Mouse (Mus musculus) Patski (cell line): ENCODE data around the gene Gm3417. TPM values are rescaled to one million over a fixed set of nuclear protein-coding genes. Genes with fewer than 3 reads are reported as not detected.
"Not testable (repeated sequence)": the region's sequence is repeated elsewhere in the genome, so short reads cannot be mapped to it uniquely, and the experiment has no call there.

Source experiments
- ATAC-seq: fragments of 100-300 bp; one replicate; pipeline ENCODE4 v1.8.0; 2021
- CTCF ChIA-PET: fragments of 350-600 bp; sonication (Branson Sonifier 250); formaldehyde crosslinking; loops from one replicate; lab custom pipeline; 2022; ENCODE audit warnings: inconsistent platforms; lab: Charles Lee
- POLR2A ChIA-PET: fragments of 350-600 bp; sonication (Branson Sonifier 250); formaldehyde crosslinking; loops from one replicate; lab custom pipeline; 2022; ENCODE audit warnings: antibody characterized with exemption, inconsistent platforms; lab: Charles Lee
- DNase-seq: peaks from one replicate; pipeline ENCODE4 v3.0.0-alpha.2; 2011; ENCODE audit warnings: low read depth, low spot score
- H3K27me3 ChIP-seq: fragments of 371-371 bp; one replicate; pipeline ENCODE4 v1.5.1; 2021
- CTCF ChIP-seq: fragments of 100-300 bp; IDR thresholded peaks from one replicate; pipeline ENCODE4 v1.5.1; 2021
- in situ Hi-C: fragments of 300-500 bp; cut with MboI; formaldehyde crosslinking; loops from 3 replicates; pipeline ENCODE4 v1.11.1; 2018; ENCODE audit warnings: low pct_unique_long_range_greater_than_20kb, mixed read lengths
- polyA plus RNA-seq: library from polyadenylated mRNA; unstranded; gene quantifications from one replicate; pipeline ENCODE4 v1.2.3, GENCODE M21; 2021

The Gm3417 gene
- polyA plus RNA-seq, 1 experiment from 2014 or later: not detected

- DNase-seq: peak; percentile 86
- no peaks in the 10 kb centered on the region for H3K27me3 ChIP-seq
- CTCF ChIA-PET: interaction anchor here (0.8 kb wide), 1 partner anchor 382 kb away, joined by 3 read pairs; no protein-coding TSS in a partner anchor
- TF ChIP-seq CTCF: no peak
- peak; percentile 95 for ATAC-seq
- POLR2A ChIA-PET: interaction anchor here (1.0 kb wide), 1 partner anchor 9 kb away, joined by 4 read pairs; no protein-coding TSS in a partner anchor
- in situ Hi-C loops: no loop called here
These were observed 35.4 kb downstream of the Gm3417 start, which contains the start of the genes Wdr27 and 1600012H06Rik for GRCm38 (mm10) chr17:14943009-14943728. TSS of gene Wdr27 (minus strand) at chr17:14943158. TSS of gene 1600012H06Rik (plus strand) at chr17:14943184.

GRCm38 (mm10) chr17:14942181-14942580 is 36.4 kb downstream of the Gm3417 start:
- ATAC-seq, H3K27me3 ChIP-seq, in situ Hi-C loops, CTCF ChIA-PET, DNase-seq: not testable (repeated sequence)
- POLR2A ChIA-PET: interaction anchor here (0.5 kb wide), 1 partner anchor 739 kb away, joined by 4 read pairs; no protein-coding TSS in a partner anchor

- no peak for TF ChIP-seq CTCF
- no peaks in the 10 kb centered on the region for H3K27me3 ChIP-seq
- CTCF ChIA-PET: no interaction called here
- POLR2A ChIA-PET: no interaction called here
- no peak for DNase-seq
- in situ Hi-C loops: no loop called here
- ATAC-seq: no peak
These were observed 42.6 kb downstream of the Gm3417 start for GRCm38 (mm10) chr17:14935841-14936605.

- ATAC-seq, DNase-seq, CTCF ChIA-PET, POLR2A ChIA-PET, in situ Hi-C loops, H3K27me3 ChIP-seq: not testable (repeated sequence)
These were observed 43.3 kb downstream of the Gm3417 start for GRCm38 (mm10) chr17:14935280-14935679.

GRCm38 (mm10) chr17:14931469-14931868 is 47.1 kb downstream of the Gm3417 start:
- no peak for ATAC-seq
- TF ChIP-seq CTCF: no peak
- in situ Hi-C loops: no loop called here
- ChIA-PET POLR2A (interaction anchor here (0.6 kb wide), 1 partner anchor 241 kb away, joined by 3 read pairs; no protein-coding TSS in a partner anchor), CTCF (no interaction called here)
- no peak for DNase-seq
- H3K27me3 ChIP-seq: peaks cover 3% of the 10 kb centered on the region

- POLR2A ChIA-PET: no interaction called here
- peaks cover 3% of the 10 kb centered on the region for H3K27me3 ChIP-seq
- no peak for ATAC-seq
- DNase-seq: no peak
- TF ChIP-seq CTCF: no peak
- CTCF ChIA-PET: no interaction called here
- in situ Hi-C loops: no loop called here
These were observed 47.9 kb downstream of the Gm3417 start for GRCm38 (mm10) chr17:14930697-14931096.

GRCm38 (mm10) chr17:14928631-14929030 is 50.0 kb downstream of the Gm3417 start:
- peaks cover 7% of the 10 kb centered on the region for H3K27me3 ChIP-seq
- ChIA-PET CTCF (interaction anchor here (0.7 kb wide), 1 partner anchor 10 kb away, joined by 3 read pairs; no protein-coding TSS in a partner anchor), POLR2A (no interaction called here)
- no peak for DNase-seq
- TF ChIP-seq CTCF: no peak
- in situ Hi-C loops: no loop called here
- no peak for ATAC-seq

GRCm38 (mm10) chr17:14927644-14928218 is 50.9 kb downstream of the Gm3417 start:
- no peak for ATAC-seq

GRCm38 (mm10) chr17:14921582-14921981 is 57.0 kb downstream of the Gm3417 start:
- CTCF ChIA-PET: no interaction called here
- ATAC-seq (no peak), DNase-seq (no peak)
- in situ Hi-C loops: no loop called here
- peaks cover 37% of the 10 kb centered on the region for H3K27me3 ChIP-seq
- POLR2A ChIA-PET: no interaction called here
- no peak for TF ChIP-seq CTCF

More at GRCm38 (mm10) chr17:14927644-14928218, 50.9 kb downstream of the Gm3417 start:
- in situ Hi-C loops: no loop called here
- ChIA-PET CTCF (no interaction called here), POLR2A (no interaction called here)
- no peak for DNase-seq
- no peak for TF ChIP-seq CTCF
- peaks cover 8% of the 10 kb centered on the region for H3K27me3 ChIP-seq

GRCm38 (mm10) chr17:14917866-14918265 is 60.7 kb downstream of the Gm3417 start:
- CTCF ChIA-PET: interaction anchor here (1.2 kb wide), 1 partner anchor 629 kb away, joined by 3 read pairs; no protein-coding TSS in a partner anchor
- POLR2A ChIA-PET: no interaction called here
- ATAC-seq: no peak
- in situ Hi-C loops: no loop called here
- H3K27me3 ChIP-seq: peaks cover 35% of the 10 kb centered on the region
- TF ChIP-seq CTCF: no peak
- DNase-seq: no peak
